Mouse (Mus musculus): ENCODE measurements around the gene Fgd2. TPM values are rescaled to one million over a fixed set of nuclear protein-coding genes. Genes with fewer than 3 reads are reported as not detected.
"Not testable (repeated sequence)": the region's sequence is repeated elsewhere in the genome, so short reads cannot be mapped to it uniquely, and the experiment has no call there.

The Fgd2 gene
- polyA plus RNA-seq, 1 experiment from 2014 or later: 12.3 TPM

GRCm38 (mm10) chr17:29340406-29341261 lies 20.1 kb upstream of the Fgd2 start:
- H3K36me3 ChIP-seq (replicated peaks): peaks cover 95% of the 10 kb centered on the region

GRCm38 (mm10) chr17:29341591-29342003 lies 19.1 kb upstream of the Fgd2 start:
- peak overlapping the region; percentile 23 for H3K4me3 ChIP-seq
- no peaks in the 10 kb centered on the region for H3K27me3 ChIP-seq (replicated peaks; ENCODE audit: low read depth, poor library complexity, severe bottlenecking)
- H3K9me3 ChIP-seq: no peaks in the 10 kb centered on the region
- peaks cover 85% of the 10 kb centered on the region for H3K36me3 ChIP-seq (replicated peaks)
- WGBS: 19% methylated on average over 9 of the region's 9 CpGs
- H3K4me1 ChIP-seq: peaks cover 50% of the 10 kb centered on the region
- DNase-seq (ENCODE audit: low spot score): peak; percentile 40
- H3K27ac ChIP-seq (replicated peaks): peak overlapping the region; percentile 76

More at GRCm38 (mm10) chr17:29340406-29341261, 20.1 kb upstream of the Fgd2 start:
- Histone ChIP-seq H3K4me1 (peaks cover 40% of the 10 kb centered on the region), H3K27me3 (replicated peaks; ENCODE audit: low read depth, poor library complexity, severe bottlenecking) (no peaks in the 10 kb centered on the region), H3K4me3 (peak overlapping the region; percentile 23; the same call in 1 of the 2 replicates), H3K27ac (replicated peaks) (peak overlapping the region; percentile 76), H3K9me3 (no peaks in the 10 kb centered on the region)
- 80% methylated on average over 18 of the region's 18 CpGs for WGBS
- no peak for DNase-seq (ENCODE audit: low spot score)

- H3K9me3 ChIP-seq: no peaks in the 10 kb centered on the region
- WGBS: 42% methylated on average over 13 of the region's 13 CpGs
- H3K36me3 ChIP-seq (replicated peaks): peaks cover 78% of the 10 kb centered on the region
- H3K4me1 ChIP-seq: peaks cover 53% of the 10 kb centered on the region
- no peaks in the 10 kb centered on the region for H3K27me3 ChIP-seq (replicated peaks; ENCODE audit: low read depth, poor library complexity, severe bottlenecking)
- peak overlapping the region; percentile 23 for H3K4me3 ChIP-seq
- H3K27ac ChIP-seq (replicated peaks): peak overlapping the region; percentile 76
- peak; percentile 48 for DNase-seq (ENCODE audit: low spot score)
These were observed 18.5 kb upstream of the Fgd2 start for GRCm38 (mm10) chr17:29342010-29342910.

GRCm38 (mm10) chr17:29343241-29343640 lies 17.5 kb upstream of the Fgd2 start:
- Histone ChIP-seq H3K27me3 (replicated peaks; ENCODE audit: low read depth, poor library complexity, severe bottlenecking) (no peaks in the 10 kb centered on the region), H3K9me3 (no peaks in the 10 kb centered on the region), H3K36me3 (replicated peaks) (peaks cover 69% of the 10 kb centered on the region), H3K4me1 (peaks cover 59% of the 10 kb centered on the region), H3K4me3 (no peak overlapping the region), H3K27ac (replicated peaks) (no peak overlapping the region)
- no peak for DNase-seq (ENCODE audit: low spot score)
- 94% methylated on average over 5 of the region's 5 CpGs for WGBS

DNA sequence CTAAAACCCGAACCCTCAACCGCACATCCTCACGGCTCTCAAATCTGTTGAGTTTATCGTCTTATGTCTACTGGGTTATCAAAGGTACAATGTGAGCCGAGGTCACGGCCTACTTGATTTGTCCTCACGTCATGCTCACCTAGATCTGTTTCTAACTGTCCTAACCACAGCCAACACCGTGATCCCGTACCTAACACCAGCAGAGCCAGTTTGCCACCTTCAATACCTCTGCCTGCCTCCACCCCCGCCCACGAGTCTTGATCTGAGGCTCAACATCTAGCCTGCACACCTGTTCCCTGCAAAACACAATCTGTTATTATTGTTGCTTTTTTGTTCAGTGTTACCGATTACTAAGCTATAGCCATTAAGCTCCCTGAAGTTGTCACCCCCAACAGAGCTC lies 15.4 kb upstream of the Fgd2 start:
- H3K4me3 ChIP-seq: peak overlapping the region; percentile 98; the same call in 1 of the 2 replicates
- DNase-seq (ENCODE audit: low spot score): no peak
- peaks cover 48% of the 10 kb centered on the region for H3K36me3 ChIP-seq (replicated peaks)
- WGBS: 96% methylated on average over 12 of the region's 12 CpGs
- H3K9me3 ChIP-seq: no peaks in the 10 kb centered on the region
- H3K27ac ChIP-seq (replicated peaks): no peak overlapping the region
- H3K27me3 ChIP-seq (replicated peaks; ENCODE audit: low read depth, poor library complexity, severe bottlenecking): no peaks in the 10 kb centered on the region
- peaks cover 60% of the 10 kb centered on the region for H3K4me1 ChIP-seq

DNA sequence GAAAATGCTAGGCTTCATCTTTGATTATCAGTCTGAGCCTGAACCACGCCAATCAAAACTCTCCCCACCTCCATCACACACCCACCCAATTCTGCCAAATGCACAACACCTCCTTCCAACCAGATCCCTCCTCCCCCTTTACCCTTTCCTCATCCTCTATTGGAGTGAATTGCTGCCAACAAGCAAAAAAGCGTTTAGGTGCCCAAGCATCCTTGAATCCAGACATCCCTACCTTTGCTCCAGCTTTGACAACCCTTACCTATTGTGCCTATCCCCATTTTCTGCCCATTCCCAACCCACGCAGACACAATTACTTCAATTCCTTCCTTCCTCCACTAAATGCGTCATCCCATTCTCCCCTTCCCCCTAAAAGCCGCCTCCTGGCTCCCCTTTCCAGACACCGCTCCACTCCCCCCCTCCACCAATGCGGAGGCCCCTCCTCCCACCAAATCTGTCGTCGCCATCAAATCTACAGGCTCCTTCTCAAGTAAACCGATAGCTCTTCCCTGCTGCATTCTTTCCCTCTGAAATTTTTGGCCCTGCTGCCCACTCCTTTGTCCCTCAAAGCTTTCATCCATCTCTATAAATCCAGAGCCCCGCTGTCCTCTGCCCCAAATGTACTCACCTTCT lies 14.1 kb upstream of the Fgd2 start:
- Histone ChIP-seq H3K4me3 (peak overlapping the region; percentile 98), H3K9me3 (no peaks in the 10 kb centered on the region), H3K27ac (replicated peaks) (peak overlapping the region; percentile 97), H3K4me1 (peaks cover 47% of the 10 kb centered on the region), H3K27me3 (replicated peaks; ENCODE audit: low read depth, poor library complexity, severe bottlenecking) (no peaks in the 10 kb centered on the region), H3K36me3 (replicated peaks) (peaks cover 37% of the 10 kb centered on the region)
- peak; percentile 71 for DNase-seq (ENCODE audit: low spot score)
- 6% methylated on average over 11 of the region's 11 CpGs for WGBS

- Histone ChIP-seq H3K36me3 (replicated peaks) (peaks cover 32% of the 10 kb centered on the region), H3K4me1 (peaks cover 41% of the 10 kb centered on the region), H3K27ac (replicated peaks) (peak overlapping the region; percentile 97), H3K4me3 (peak overlapping the region; percentile 98), H3K27me3 (replicated peaks; ENCODE audit: low read depth, poor library complexity, severe bottlenecking) (no peaks in the 10 kb centered on the region), H3K9me3 (no peaks in the 10 kb centered on the region)
- WGBS: under 1% methylated on average over 45 of the region's 45 CpGs
- no peak for DNase-seq (ENCODE audit: low spot score)
These were observed 13.5 kb upstream of the Fgd2 start for GRCm38 (mm10) chr17:29347126-29347644.

- WGBS: 1% methylated on average over 53 of the region's 53 CpGs
These were observed 13.0 kb upstream of the Fgd2 start, which contains the start of gene Mtch1 for GRCm38 (mm10) chr17:29347645-29348256. Gene Mtch1 (minus strand): TSS chr17:29347934.

DNA sequence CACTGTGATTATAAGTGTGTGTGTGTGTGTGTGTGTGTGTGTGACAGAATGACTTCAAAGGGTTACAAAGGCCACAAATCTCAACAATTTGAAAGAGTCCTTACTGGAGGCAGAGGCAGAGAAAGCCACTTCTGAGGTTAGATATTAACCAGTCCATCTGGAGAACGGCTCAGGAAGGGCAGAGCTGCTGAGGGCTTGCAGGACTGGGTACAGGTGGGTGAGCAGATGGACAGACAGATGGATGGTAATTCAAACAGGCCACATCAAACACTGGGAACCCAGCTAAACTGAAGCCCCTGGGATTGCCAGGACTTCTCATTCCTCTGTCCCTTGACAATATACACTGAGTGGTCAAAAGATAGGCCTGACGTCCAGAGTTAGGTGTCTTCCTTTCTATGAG lies 11.7 kb upstream of the Fgd2 start:
- Histone ChIP-seq H3K36me3 (replicated peaks) (peaks cover 14% of the 10 kb centered on the region), H3K4me3 (no peak overlapping the region), H3K27ac (replicated peaks) (no peak overlapping the region), H3K9me3 (no peaks in the 10 kb centered on the region), H3K4me1 (peaks cover 28% of the 10 kb centered on the region), H3K27me3 (replicated peaks; ENCODE audit: low read depth, poor library complexity, severe bottlenecking) (no peaks in the 10 kb centered on the region)
- no peak for DNase-seq (ENCODE audit: low spot score)
- 85% methylated on average over 2 of the region's 2 CpGs for WGBS

More at GRCm38 (mm10) chr17:29347645-29348256, 13.0 kb upstream of the Fgd2 start, which contains the start of gene Mtch1:
- Histone ChIP-seq H3K4me3 (peak within 1 kb of the TSS; percentile 98), H3K36me3 (replicated peaks) (peaks cover 26% of the 10 kb centered on the region), H3K4me1 (peaks cover 35% of the 10 kb centered on the region), H3K27me3 (replicated peaks; ENCODE audit: low read depth, poor library complexity, severe bottlenecking) (no peaks in the 10 kb centered on the region), H3K9me3 (no peaks in the 10 kb centered on the region), H3K27ac (replicated peaks) (peak within 1 kb of the TSS; percentile 97)
- DNase-seq (ENCODE audit: low spot score): peak; percentile 100

- H3K4me1 ChIP-seq: peaks cover 34% of the 10 kb centered on the region
- H3K27me3 ChIP-seq (replicated peaks; ENCODE audit: low read depth, poor library complexity, severe bottlenecking); H3K4me3 ChIP-seq; H3K9me3 ChIP-seq; DNase-seq (ENCODE audit: low spot score); H3K27ac ChIP-seq (replicated peaks); H3K36me3 ChIP-seq (replicated peaks): not testable (repeated sequence)
- 74% methylated on average over 5 of the region's 5 CpGs for WGBS
These were observed 9.7 kb upstream of the Fgd2 start for GRCm38 (mm10) chr17:29351056-29351455.

GRCm38 (mm10) chr17:29355461-29355840 lies 5.3 kb upstream of the Fgd2 start:
- no peak for DNase-seq (ENCODE audit: low spot score)
- Histone ChIP-seq H3K27me3 (replicated peaks; ENCODE audit: low read depth, poor library complexity, severe bottlenecking) (no peaks in the 10 kb centered on the region), H3K4me1 (peaks cover 30% of the 10 kb centered on the region), H3K4me3 (peak overlapping the region; percentile 53), H3K27ac (replicated peaks) (peak overlapping the region; percentile 89), H3K9me3 (no peaks in the 10 kb centered on the region), H3K36me3 (replicated peaks) (no peaks in the 10 kb centered on the region)
- WGBS: 58% methylated on average over 5 of the region's 5 CpGs

Measured in embryonic facial prominence, embryonic 10.5 days (tissue).